ENCODE assay signal across 11 mouse cellular contexts in the genomic region with DNA sequence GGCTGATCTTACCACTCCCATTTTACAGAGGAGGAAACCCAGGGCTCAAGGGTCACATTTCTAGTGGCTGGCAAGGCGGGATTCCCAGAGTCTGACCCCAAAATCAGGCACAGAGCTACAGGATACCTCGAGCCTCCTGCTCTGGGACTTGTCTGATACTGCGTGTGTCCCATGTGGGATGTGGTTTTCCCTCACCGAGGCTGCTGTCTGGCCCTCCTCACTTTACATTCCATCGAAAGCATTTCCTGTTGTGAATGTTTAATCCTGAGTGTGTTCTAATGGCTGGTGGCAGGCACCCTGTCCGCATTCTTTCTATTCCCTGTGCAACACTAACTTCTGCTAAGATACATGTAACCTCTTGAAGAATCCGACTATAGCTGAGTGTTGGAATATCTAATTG. TPM values are rescaled to one million over a fixed set of nuclear protein-coding genes. Genes with fewer than 3 reads are reported as not detected.
DNase-seq lines count a peak whose midpoint lies in the region; ATAC-seq and TF ChIP-seq lines count a peak whose summit lies in the region.
"Had no signal": no experiment of that assay in that cellular context is flagged by ENCODE, and none has a peak within 500 bp of the region (broad histone marks: within the 10 kb centered on the region; RNA-seq: fewer than 3 reads in every experiment).

No protein-coding gene starts in this region.

- H3K9ac ChIP-seq in intestine, embryonic 14.5 days (ENCODE audit: low read length) = no peak overlapping the region
- no peak overlapping the region for H3K9ac ChIP-seq in intestine, postnatal 0 days (ENCODE audit: low read depth, low read length)
- no peak overlapping the region for H3K9ac ChIP-seq in embryonic facial prominence, embryonic 11.5 days (replicated peaks; ENCODE audit: low read length)
- H3K9ac ChIP-seq in embryonic facial prominence, embryonic 15.5 days = no peak overlapping the region
- no peak overlapping the region for H3K9ac ChIP-seq in limb, embryonic 13.5 days
- H3K9ac ChIP-seq: liver, embryonic 13.5 days had no signal

- peak overlapping the region; percentile 54; the same call in 1 of the 2 replicates for H3K27ac ChIP-seq in intestine, embryonic 14.5 days (ENCODE audit: low read depth)
- H3K27ac ChIP-seq in intestine, postnatal 0 days (ENCODE audit: low read depth, low read length) = no peak overlapping the region
- H3K27ac ChIP-seq in embryonic facial prominence, embryonic 11.5 days (replicated peaks; ENCODE audit: low read depth, low read length) = peak overlapping the region; percentile 47; the same call in 1 of the 2 replicates
- H3K27ac ChIP-seq in embryonic facial prominence, embryonic 15.5 days (replicated peaks) = peak overlapping the region; percentile 35
- peak overlapping the region; percentile 29; the same call in 1 of the 2 replicates for H3K27ac ChIP-seq in limb, embryonic 13.5 days
- H3K27ac ChIP-seq: heart, adult 2 months; liver, embryonic 13.5 days had no signal

- H3K27me3 ChIP-seq in intestine, embryonic 14.5 days (replicated peaks; ENCODE audit: control insufficient read depth, insufficient read depth, low read length) = no peaks in the 10 kb centered on the region
- no peaks in the 10 kb centered on the region for H3K27me3 ChIP-seq in intestine, postnatal 0 days (replicated peaks; ENCODE audit: control insufficient read depth, insufficient read depth, low read length)
- no peaks in the 10 kb centered on the region for H3K27me3 ChIP-seq in embryonic facial prominence, embryonic 11.5 days (ENCODE audit: control insufficient read depth, insufficient read depth, low read length)
- no peaks in the 10 kb centered on the region; the same call in 1 of the 2 replicates for H3K27me3 ChIP-seq in embryonic facial prominence, embryonic 15.5 days
- no peaks in the 10 kb centered on the region for H3K27me3 ChIP-seq in limb, embryonic 13.5 days
- H3K27me3 ChIP-seq: liver, embryonic 13.5 days had no signal

- no peaks in the 10 kb centered on the region for H3K9me3 ChIP-seq in intestine, embryonic 14.5 days (ENCODE audit: control insufficient read depth, low read length)
- no peaks in the 10 kb centered on the region for H3K9me3 ChIP-seq in intestine, postnatal 0 days (ENCODE audit: control insufficient read depth)
- H3K9me3 ChIP-seq in embryonic facial prominence, embryonic 11.5 days (replicated peaks; ENCODE audit: control insufficient read depth, low read length) = no peaks in the 10 kb centered on the region
- H3K9me3 ChIP-seq in embryonic facial prominence, embryonic 15.5 days (replicated peaks) = no peaks in the 10 kb centered on the region
- no peaks in the 10 kb centered on the region; the same call in 1 of the 2 replicates for H3K9me3 ChIP-seq in limb, embryonic 13.5 days
- H3K9me3 ChIP-seq: liver, embryonic 13.5 days had no signal

- no peak for DNase-seq in intestine, embryonic 14.5 days (ENCODE audit: low spot score)
- peak; percentile 33 for DNase-seq in embryonic facial prominence, embryonic 11.5 days (ENCODE audit: low spot score)
- DNase-seq in left cerebral cortex, adult 8-10 months (ENCODE audit: low spot score in 2 of 2) = no peak
- DNase-seq: adrenal gland, postnatal 10 days; heart, adult 2 months; liver, embryonic 13.5 days had no signal

- TF ChIP-seq CTCF in intestine, postnatal 0 days (IDR thresholded peaks at IDR 0.05; ENCODE audit: low read depth) = no peak

- 21% methylated on average over 7 of the region's 7 CpGs for WGBS in intestine, embryonic 14.5 days
- WGBS in intestine, postnatal 0 days = 25% methylated on average over 7 of the region's 7 CpGs
- WGBS in embryonic facial prominence, embryonic 11.5 days = 32% methylated on average over 7 of the region's 7 CpGs
- 14% methylated on average over 7 of the region's 7 CpGs for WGBS in embryonic facial prominence, embryonic 15.5 days
- WGBS in limb, embryonic 13.5 days = 36% methylated on average over 7 of the region's 7 CpGs

- no peak overlapping the region for H3K4me3 ChIP-seq in intestine, embryonic 14.5 days (ENCODE audit: low read depth, low read length)
- H3K4me3 ChIP-seq in intestine, postnatal 0 days (ENCODE audit: low read depth, low read length) = no peak overlapping the region
- no peak overlapping the region for H3K4me3 ChIP-seq in embryonic facial prominence, embryonic 11.5 days (ENCODE audit: low read depth, low read length)
- H3K4me3 ChIP-seq in embryonic facial prominence, embryonic 15.5 days (replicated peaks) = no peak overlapping the region
- H3K4me3 ChIP-seq in limb, embryonic 13.5 days = no peak overlapping the region
- H3K4me3 ChIP-seq: heart, adult 2 months; liver, embryonic 13.5 days had no signal

- peaks cover 22% of the 10 kb centered on the region for H3K4me1 ChIP-seq in intestine, embryonic 14.5 days (replicated peaks; ENCODE audit: control insufficient read depth, insufficient read depth, low read length)
- H3K4me1 ChIP-seq in intestine, postnatal 0 days (replicated peaks; ENCODE audit: control insufficient read depth, insufficient read depth, low read length) = peaks cover 8% of the 10 kb centered on the region; the same call in 1 of the 2 replicates
- peaks cover 5% of the 10 kb centered on the region for H3K4me1 ChIP-seq in embryonic facial prominence, embryonic 11.5 days (ENCODE audit: control insufficient read depth, insufficient read depth, low read length)
- H3K4me1 ChIP-seq in embryonic facial prominence, embryonic 15.5 days = peaks cover 32% of the 10 kb centered on the region
- H3K4me1 ChIP-seq in limb, embryonic 13.5 days = peaks cover 39% of the 10 kb centered on the region

- H3K4me2 ChIP-seq in intestine, embryonic 14.5 days (ENCODE audit: low read length) = no peak overlapping the region
- H3K4me2 ChIP-seq in intestine, postnatal 0 days (replicated peaks; ENCODE audit: low read depth) = no peak overlapping the region
- no peak overlapping the region for H3K4me2 ChIP-seq in embryonic facial prominence, embryonic 11.5 days (ENCODE audit: low read depth, low read length)
- no peak overlapping the region for H3K4me2 ChIP-seq in embryonic facial prominence, embryonic 15.5 days (replicated peaks)
- H3K4me2 ChIP-seq in limb, embryonic 13.5 days (replicated peaks) = no peak overlapping the region
- H3K4me2 ChIP-seq: liver, embryonic 13.5 days had no signal

- ATAC-seq in intestine, embryonic 14.5 days (replicated peaks; ENCODE audit: low FRiP score, low TSS enrichment, low read depth) = no peak
- no peak for ATAC-seq in intestine, postnatal 0 days
- ATAC-seq in embryonic facial prominence, embryonic 11.5 days (replicated peaks; ENCODE audit: insufficient number of reproducible peaks, low FRiP score, low TSS enrichment, low read depth) = no peak
- ATAC-seq in embryonic facial prominence, embryonic 15.5 days (ENCODE audit: insufficient number of reproducible peaks, low FRiP score, low TSS enrichment, low read depth) = no peak
- ATAC-seq in limb, embryonic 13.5 days (ENCODE audit: low FRiP score, low read depth) = no peak
- no peak for ATAC-seq in inflammation-experienced regulatory T-cells, adult 6 months
- ATAC-seq: hindbrain, embryonic 16.5 days had no signal

- peaks cover 38% of the 10 kb centered on the region for H3K36me3 ChIP-seq in intestine, embryonic 14.5 days (ENCODE audit: control insufficient read depth, insufficient read depth, low read length)
- no peaks in the 10 kb centered on the region for H3K36me3 ChIP-seq in intestine, postnatal 0 days (ENCODE audit: control insufficient read depth, insufficient read depth)
- H3K36me3 ChIP-seq in embryonic facial prominence, embryonic 11.5 days (replicated peaks; ENCODE audit: control insufficient read depth, insufficient read depth, low read depth, low read length) = peaks cover 2% of the 10 kb centered on the region; the same call in 1 of the 2 replicates
- peaks cover 18% of the 10 kb centered on the region for H3K36me3 ChIP-seq in embryonic facial prominence, embryonic 15.5 days
- peaks cover 80% of the 10 kb centered on the region for H3K36me3 ChIP-seq in limb, embryonic 13.5 days
- H3K36me3 ChIP-seq: liver, embryonic 13.5 days had no signal

RNA-seq across cellular contexts. Expression of gene Col27a1, which starts 24.3 kb away (rescaled TPM):
- 18.5 and 21.2 TPM in 2 replicates for polyA plus RNA-seq in intestine, embryonic 14.5 days (2014; fragmentation: Nextera tagmentation; extraction: Ambion mirVana)
- 5.0 and 7.2 TPM in 2 replicates for polyA plus RNA-seq in intestine, postnatal 0 days (2015; fragmentation: Nextera tagmentation; extraction: Ambion mirVana)
- polyA plus RNA-seq in embryonic facial prominence, embryonic 11.5 days (2014; fragmentation: Nextera tagmentation; extraction: Ambion mirVana) = 4.5 and 4.9 TPM in 2 replicates
- 19.1 and 22.3 TPM in 2 replicates for polyA plus RNA-seq in embryonic facial prominence, embryonic 15.5 days (2015; fragmentation: Nextera tagmentation; extraction: Ambion mirVana)
- polyA plus RNA-seq in limb, embryonic 13.5 days (2015; fragmentation: Nextera tagmentation; extraction: Ambion mirVana) = 32.1 and 32.3 TPM in 2 replicates
- polyA plus RNA-seq in inflammation-experienced regulatory T-cells, adult 6 months (2017; shearing (Covaris generic)) = 1 to 10 TPM in 1 of 3 experiments, under 1 TPM in 2; 0.11 to 1.2 (median 0.65) TPM
- 1 to 10 TPM; 3.7 to 7.4 (median 5.4) TPM for total RNA-seq in left cerebral cortex, adult 8-10 months (2022)
